Mouse (Mus musculus) cerebellum, adult 18-20 months (tissue): ENCODE results near the gene Ptprk.

Experiments used
- DNase-seq, 2 experiments: peaks; one replicate each; pipeline ENCODE4 v3.0.0; 2021

Gene Ptprk

DNA sequence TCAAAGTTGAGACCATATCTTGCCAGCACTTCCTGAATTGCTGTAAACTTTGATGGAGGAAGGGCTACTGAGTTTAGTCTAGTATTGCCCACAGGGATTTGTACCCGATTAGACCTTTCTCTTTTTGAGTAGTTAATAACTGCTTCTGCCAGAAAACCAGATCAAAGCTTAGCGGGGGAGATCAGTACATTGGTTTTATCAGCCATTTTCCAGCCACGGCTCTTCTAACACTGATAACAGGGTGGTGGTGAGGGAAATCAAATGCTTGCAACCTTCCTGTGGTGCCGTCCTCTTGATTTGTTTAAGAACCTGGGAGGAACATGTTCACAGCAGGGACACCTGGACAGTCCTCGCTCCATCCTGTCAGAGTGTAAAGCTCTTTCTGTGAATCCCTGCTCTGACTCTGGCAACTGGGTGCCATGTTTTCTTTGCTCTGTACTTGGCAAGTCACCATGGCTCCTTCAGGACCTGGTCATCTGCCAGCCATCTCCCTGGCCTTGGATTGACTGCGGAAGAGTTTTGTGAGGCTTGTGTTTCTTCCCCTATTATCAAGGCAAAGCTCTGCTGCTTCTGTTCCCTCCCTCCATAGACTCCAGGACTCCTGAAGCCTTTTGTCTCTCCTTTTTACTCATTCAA, 231.9 kb downstream of the Ptprk start:
- no peak for DNase-seq

DNA sequence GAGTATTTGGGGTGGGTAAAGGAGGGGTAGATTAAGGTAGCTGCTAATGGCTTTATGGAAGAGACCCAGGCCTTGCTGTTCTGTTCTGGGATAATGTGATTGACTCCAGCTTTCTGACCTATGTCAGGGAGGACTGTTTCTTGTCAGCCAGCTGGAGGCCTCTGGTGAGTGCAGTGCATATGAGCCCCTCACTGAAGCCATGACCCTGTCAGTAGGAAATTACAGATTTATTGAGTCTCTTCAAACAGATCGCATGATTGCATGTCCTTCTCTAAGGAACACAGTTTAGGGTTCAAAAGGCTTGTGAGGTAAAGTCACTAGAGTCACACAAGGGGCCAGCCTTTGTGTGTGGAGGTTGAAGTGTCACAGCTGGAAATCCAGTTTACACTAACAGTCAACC, 236.7 kb downstream of the Ptprk start:
- DNase-seq, result no peak

DNA sequence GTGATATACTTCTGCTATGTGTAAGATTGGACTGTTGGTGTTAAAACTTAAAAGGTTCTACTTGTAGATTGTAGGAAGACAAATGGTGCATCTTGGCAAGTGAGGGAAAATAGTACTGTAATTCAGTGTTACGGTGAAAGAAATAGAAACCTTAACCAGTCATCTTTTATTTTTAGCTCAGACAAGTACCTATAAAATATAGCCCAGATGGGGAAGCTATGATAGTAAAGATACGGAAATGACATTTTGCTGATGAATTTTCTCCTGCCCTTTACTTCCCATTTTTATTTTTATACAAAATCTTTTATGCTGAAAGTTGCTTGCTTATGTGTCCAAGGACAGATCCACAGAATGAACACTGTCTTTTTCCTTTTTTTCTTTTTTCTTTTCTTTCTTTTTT, 248.4 kb downstream of the Ptprk start:
- DNase-seq, result no peak

DNA sequence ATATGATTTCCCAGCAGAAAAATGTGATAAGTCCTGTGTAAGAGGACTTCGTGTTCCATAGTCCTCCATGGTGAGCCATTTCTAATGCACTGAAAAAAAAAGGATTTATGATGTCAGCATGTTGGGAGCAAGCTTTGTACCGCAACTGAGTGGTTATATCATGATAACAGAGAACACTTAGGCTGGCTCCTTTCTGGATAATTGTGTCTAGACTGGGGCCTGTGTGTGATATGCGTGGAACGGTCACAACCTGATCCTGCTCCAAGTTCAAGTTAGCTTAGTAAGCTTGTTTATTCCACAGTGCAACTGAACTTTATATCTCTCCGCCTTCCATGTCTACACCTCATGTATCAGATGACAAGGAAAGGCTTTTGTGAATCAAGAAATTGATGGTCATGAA, 260.6 kb downstream of the Ptprk start:
- no peak for DNase-seq

DNA sequence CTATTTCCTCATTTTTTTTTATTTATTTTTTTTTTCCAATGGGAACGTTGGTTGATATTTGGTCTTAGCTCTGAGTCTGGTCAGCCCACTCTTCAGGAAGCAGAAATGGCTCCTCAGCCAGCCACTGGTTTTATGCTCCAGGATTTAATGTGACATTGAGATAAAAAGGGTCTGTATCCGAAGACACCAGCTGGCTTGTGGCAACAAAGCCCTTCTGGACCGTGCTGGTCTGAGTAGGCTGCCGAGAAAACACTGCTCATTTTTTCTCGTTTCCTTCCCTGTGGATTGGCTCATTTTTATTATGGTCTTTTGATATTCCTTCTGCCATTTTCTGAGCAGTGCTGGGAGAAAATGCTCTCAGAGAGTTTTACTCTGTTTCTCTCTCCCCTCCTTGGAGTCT, 263.9 kb downstream of the Ptprk start:
- DNase-seq, result no peak

DNA sequence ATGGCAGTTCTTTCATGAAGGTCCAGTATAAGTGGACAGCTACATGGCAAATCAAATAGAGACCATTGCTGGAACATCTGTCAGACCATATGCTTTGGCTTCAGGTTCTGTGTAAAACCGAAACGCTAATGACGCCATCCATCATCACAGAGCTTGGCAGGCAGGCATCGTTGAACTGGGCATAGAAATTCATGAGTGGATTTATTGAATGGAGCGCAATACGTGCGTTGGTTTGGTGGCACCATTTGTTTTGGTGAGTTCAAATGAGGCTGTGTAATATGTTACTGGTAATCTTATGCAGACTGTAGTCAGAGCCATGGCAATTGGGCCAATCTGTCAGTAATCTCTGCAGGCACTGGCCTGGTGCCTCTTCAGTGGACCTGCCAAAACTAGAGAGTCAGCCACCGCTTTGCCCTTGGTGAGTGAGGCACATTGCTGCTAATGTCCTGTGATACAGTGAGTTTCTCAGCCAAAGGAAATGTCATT, 270.6 kb downstream of the Ptprk start:
- peak; percentile 72 for DNase-seq

DNA sequence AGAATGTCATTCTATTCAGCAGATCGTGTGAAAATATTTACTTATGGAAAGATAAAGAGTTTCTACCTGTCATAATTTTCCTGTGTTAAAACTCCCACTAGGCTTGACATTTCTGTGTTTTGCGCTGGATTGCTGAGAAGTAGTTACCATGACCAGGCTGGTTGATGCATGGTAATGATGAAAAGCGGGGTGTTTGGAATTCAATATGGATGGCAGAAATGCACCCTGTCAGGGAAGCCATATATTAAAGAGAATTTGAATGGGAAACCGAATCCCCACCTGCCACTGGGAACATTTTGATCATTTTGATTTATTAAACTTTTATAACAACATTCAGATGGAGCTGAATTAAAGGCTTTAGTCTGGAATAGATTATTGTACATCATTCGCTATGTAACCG, 290.7 kb downstream of the Ptprk start:
- no peak for DNase-seq

DNA sequence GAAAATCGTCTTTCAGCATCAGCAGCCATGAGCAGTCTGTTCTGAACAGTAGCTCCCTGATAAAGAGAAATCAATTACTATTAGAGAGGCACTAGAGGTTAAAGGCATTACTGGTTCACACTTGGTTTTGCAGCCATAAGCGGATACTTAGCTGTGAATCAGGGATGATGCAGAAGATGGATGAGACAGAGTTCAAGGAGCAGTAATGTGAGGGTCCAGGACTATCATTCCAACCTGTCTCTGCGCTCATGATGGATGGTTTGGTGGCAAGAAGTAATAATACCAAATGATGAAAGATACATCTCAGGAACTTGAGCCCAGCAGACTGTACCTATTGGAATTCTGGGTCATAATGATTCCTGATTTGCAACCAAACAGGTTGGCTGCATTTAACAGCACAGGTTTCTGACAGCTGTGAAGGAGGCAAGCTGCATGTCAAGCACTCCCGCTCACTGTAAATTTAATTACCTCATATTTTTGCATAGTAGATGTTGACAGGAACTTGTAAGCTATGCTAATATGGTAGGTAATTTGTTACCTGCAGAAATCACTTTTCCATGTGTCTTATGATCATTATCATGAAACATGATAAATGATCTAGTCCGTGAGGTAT, 291.6 kb downstream of the Ptprk start:
- DNase-seq, result no peak

DNA sequence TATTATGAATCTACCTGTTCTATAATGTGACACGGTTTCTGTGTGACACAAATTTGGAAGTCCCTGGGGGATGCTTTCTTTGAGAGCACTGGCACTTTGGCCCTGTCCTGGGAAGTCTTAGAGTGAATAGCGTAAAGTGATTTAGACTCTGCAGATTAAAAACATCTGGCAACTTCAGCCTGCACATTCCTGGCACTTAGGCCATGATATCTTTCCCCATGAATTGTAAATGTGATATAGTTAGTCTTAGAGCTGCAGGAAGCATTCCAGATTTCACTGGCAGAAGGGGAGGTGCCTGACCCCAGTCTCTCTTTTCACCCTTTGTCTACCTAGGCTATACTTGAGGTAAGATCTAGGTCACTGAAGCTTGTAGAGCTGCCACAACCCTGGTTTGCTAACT, 295.2 kb downstream of the Ptprk start:
- no peak for DNase-seq

DNA sequence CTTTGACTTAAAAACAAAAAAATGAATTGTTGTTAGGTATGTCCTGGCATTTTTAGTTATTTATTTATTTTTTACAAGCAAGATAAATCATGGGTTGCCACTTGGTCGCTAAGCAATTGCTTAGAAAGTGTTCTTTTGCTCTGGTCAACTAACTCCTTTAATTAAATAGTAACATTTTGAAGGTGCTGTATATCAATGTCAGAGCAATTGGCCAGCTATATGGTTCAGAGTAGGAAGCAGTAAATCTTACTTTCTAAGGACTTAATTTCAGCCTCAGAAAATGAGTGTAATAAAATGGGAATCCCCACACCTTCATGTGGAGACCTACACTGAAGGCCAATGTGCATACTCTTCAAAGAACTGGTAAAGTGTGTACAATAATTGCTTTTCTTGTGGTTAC, 300.3 kb downstream of the Ptprk start:
- DNase-seq, result no peak

DNA sequence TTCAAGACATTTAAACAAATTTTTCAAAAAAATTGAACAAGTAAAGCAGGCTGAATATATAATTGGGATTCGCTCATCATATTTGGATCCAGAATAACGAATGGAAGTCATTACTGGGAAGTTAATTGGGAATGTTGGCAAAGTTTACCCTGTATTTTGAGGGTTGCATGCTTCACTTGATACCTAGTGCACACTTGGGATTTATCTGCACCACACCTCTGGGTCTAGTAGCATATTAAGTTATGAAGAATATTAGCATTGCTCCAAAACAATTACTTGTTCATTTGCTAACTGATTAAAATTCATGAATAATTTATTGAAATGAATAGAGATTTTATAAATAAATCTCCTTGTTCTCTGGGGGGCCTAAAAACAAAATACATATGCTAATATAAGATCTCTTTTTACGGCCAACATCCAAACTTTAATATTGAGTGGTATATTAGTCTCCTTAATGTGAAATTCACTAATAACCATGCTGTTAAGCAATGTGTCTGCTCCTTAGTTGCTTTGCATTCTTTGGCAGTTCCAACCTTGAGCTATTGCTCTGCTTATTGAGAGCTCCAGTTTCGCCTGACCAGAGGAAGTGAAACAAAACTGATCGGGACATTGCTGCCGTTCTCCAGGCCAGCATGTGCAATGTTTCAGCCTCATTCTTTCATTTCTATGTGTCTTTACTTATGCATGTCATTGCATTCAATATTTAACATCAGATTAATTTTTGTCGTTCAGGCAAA, 305.3 kb downstream of the Ptprk start:
- DNase-seq, result no peak

DNA sequence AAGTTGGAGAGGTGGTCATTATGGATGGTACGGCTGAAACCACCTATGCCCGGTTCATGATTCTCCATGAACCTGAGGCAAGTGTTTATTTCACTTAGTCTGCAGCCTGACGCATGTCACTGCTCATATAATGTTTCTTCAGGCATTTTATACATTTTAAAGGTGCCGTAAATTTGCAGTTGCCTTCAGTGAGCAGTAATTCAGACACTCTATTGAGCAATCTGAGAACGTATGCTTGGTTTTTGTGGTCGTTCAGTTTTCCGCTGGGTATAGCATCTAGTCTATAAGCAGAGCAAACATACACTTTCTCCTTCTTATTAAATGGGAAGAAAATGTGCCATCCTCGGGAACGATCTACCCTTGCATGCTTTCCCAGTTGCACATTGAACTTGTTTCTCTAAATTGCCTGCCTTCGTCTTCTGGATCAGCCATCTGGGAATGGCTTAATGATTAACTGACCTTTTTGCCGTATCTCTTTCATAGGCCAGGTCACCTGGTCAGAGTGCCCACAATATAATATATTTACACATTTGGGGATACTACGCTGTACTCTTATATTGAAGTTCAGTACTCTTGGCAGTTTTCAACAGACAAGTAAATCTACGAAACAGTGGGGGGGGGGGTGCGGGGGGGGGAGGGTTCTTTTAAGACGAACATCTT, 313.1 kb downstream of the Ptprk start:
- no peak for DNase-seq

DNA sequence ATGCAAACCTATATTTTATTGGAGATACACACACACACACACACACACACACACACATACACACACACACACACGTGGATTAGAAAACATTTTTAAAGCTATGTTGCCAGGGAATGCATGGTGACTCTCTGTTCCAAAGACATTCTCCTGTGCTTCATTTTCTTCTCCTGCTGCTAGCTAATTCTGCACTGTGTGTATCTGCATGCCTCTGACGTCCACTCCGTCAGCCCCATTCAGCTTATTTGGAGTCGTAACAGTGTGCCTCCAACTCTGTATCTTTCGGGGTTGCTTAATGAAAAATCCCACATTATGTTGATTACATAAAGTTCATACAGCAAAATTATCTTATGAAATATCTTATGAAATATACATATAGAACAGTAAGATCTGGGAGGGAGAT, 316.5 kb downstream of the Ptprk start:
- no peak for DNase-seq

DNA sequence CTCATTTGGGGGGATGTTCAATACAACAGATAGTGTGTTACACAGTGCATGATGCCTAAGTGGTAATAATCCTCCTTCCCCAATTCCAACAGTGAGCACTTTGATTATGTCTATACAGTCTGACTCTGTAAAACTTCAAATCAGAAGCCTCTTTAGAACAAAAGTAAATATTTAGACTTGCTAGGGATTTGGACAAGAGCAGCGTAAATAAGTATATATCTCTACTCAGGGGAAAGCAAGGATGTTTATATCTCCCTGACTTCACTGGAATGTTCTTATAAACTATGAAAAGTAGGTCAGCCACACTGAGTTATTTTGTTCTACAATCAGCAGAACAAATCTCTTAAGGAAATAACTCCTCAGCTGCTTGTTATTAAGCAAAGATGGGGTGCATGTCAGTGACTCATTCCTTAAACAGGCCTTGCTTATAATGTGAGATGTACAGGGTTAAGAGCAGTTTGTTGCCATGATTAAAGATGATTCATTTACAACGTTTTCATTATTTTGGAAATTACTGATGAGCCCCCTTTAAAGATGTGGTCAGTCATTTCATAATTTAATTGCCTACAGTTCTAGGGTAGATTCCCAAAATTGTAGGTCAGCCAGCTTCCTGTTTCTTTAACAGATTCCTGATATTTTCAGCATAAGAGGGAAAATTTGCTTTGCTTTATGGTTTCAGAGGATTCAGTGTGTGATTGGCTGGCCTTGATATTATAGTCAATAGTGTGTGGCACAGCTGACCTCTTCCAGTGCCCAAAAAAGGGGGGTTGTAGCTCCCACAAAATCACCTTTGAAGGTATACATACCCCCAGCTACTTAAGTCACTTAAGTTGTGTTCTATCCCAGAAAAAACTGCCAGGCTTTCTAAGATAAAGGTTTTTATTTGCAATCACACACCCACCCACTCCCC, 321.2 kb downstream of the Ptprk start:
- DNase-seq, result no peak

DNA sequence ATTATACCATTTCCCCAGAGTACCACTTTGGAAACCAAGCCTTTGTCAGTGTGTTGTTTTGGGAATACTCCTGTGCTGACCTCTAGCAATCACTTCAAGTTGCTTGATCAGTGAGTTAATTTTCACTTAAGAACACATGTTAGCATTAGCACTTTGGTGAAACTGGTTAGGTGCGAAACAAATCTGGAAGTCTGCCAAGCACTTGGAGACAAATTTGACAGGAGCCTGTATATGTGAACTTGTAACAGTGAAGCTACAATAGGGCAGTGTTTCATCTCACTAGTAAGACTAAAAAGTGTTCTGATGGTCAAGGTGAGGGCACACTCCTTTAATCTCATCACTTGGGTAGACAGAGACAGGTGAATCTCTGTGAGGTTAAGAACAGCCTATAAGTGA, 321.9 kb downstream of the Ptprk start:
- DNase-seq, result no peak

DNA sequence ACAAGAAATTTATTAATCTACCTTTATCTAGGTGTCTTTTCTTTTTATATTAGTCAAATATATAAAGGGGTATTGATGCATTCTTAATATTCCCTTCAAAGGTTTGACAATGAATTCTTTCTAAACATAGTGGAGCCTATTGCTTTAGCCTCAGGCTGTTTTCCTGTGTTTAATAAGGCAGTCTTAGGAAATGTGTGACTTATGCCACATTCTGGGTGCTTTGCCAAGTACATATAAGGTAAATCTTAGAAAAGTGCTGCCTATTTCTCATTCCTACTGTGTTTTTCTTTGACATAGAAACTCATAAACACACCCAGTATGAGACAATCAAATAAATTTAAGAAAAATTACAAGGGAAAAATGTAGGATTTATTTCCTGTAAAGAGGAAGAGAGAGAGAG, 327.2 kb downstream of the Ptprk start:
- DNase-seq, result no peak

DNA sequence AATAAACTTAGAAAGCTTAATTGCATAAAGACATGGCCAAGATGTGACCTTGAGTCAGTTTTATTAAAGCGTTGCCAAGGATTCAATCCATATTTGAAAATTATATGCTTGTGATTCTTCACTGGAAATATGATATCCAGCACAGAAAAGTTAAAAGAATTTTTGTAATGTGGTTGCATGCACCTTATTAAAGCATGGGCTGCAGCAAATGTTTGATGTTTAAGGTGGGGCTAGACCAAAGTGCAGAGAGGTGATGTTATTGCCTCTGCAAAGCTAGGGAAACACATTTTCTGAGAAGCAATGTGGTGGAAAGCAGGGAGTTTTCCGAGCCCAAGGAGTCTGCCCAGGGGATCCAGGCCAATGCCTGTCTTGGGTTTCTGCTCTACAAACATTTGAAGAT, 334.4 kb downstream of the Ptprk start:
- no peak for DNase-seq

DNA sequence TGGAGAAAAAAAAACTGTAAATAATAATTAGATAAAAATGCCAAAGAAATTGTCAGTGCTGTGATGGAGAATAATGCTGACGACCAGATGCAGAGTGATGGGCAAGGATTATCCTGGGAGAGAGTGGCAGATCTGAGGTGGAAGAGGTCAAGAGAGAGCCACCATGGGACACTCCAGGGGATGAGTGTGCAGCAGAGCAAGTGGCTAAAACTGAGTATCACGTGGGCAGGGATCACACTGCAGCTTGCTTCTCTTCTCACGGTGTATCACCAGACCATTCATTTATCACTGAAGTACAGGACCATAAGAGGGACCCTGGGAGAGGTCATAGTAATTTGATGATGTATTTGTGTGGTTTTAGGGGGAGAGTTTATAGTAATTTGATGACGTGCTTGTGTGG, 340.2 kb downstream of the Ptprk start:
- no peak for DNase-seq

DNA sequence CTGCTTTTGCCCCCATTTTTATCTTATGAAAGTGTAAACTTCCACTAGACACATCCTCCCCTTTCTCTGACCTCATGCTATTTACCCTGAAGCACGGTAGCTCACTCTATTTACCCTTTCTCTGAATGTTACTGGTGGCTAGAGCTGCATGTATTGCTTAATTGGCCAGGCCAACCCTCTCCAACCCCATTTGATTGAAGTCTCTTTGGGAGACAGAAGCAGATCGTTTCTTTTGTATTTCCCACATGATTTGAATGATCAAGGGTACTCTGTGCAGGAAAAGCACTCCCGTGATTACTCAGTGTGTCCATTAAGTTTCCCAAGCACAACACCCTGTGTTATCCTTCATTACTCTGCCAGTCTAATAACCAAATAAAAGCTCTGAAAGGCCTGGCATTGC, 348.0 kb downstream of the Ptprk start:
- DNase-seq, result no peak

DNA sequence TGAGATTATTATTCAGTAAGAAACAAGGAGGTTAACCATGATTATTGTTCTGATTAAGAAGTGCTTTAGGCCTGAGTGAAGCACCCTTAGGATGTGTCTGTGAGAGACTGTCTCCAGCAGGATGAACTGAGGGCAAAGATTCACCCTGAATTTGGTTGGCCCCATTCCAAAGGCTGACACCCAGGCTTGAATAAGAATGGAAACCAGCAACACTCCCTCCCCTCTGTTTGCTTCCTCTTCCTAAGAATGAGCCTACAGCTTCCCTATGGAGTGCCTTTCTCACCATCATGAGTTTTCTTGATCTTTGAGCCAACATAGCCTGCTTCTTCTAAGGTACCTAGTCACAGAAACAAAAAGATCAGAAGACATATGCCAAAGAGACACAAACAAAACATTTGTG, 350.8 kb downstream of the Ptprk start:
- no peak for DNase-seq

DNA sequence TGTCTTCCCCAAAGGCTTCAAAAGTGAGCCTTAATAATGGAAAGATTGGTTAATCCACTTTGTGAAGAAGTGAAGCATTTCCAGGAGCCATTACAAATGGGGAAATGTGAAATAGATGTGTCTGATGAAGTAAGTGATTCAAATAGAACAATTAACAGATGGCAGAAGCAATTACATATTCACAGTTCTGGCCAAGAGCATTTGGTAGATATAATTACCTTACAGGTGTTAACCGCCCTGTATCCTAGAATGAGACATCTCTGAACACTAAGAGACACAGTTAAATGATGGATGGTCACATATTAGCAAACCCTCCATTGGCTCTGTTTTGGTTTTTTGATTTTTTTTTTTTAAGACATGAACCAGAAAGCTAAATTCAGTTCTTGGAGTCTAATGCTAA, 361.5 kb downstream of the Ptprk start:
- no peak for DNase-seq

DNA sequence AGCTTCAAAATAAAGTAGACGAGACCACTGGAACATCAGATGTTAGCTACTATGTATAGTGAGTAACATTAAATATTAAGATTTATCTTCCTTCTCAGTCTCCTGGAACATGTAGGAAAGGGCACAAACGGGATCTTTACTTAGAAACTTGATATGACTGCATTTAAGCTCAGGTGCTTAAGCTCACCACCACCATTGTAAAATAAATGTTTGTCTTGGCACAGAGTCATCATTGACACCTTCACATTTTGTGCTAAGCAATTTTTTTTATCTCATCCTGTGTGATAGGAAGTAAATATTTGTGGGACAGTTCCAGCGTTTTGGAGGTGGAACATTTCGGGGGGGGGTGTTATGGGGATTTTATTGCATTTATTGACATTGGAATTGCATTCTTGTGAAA, 375.2 kb downstream of the Ptprk start:
- no peak for DNase-seq

DNA sequence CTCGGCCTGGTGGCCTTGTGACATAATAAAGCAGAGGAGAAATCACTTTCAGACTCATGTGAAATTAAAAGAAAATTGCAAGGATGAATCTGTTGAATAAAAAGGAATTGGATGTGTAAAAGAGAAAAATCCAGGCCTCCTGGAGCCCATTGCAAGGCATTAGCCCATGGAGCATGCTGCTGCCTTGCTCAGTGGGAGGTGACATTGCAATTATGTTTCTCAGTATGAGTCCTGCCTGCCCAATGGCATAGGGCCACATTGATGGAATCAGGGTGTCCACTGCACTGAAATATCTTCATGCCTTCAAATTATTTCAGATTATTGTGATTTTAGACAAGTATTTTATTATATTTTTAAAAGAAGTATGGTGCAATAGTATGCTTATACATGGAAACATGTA, 376.0 kb downstream of the Ptprk start:
- DNase-seq, result peak in 1 of 2 experiments; percentile 33
